9 mouse cellular contexts compared by ENCODE assay signal in genomic region chr15:91754546-91754945, GRCm38 (mm10).
DNase-seq lines count a peak whose midpoint lies in the region; ATAC-seq and TF ChIP-seq lines count a peak whose summit lies in the region.
"Had no signal": no experiment of that assay in that cellular context is flagged by ENCODE, and none has a peak within 500 bp of the region (broad histone marks: within the 10 kb centered on the region; RNA-seq: fewer than 3 reads in every experiment).

No protein-coding gene starts in this region.

- TF ChIP-seq CTCF in intestine, postnatal 0 days (IDR thresholded peaks at IDR 0.05; ENCODE audit: low read depth): peak; percentile 70
- peak; percentile 64 for TF ChIP-seq CTCF in Patski (IDR thresholded peaks at IDR 0.05)

- in situ Hi-C loops in Patski (cut with MboI; ENCODE audit: low pct_unique_long_range_greater_than_20kb): no loop called here

- CTCF ChIA-PET in Patski (lab: Charles Lee): interaction anchor here (2.2 kb wide), 1 partner anchor 145 kb away, joined by 7 read pairs; no protein-coding TSS in a partner anchor

- H3K27ac ChIP-seq in intestine, postnatal 0 days (ENCODE audit: low read depth, low read length): no peak overlapping the region
- no peak overlapping the region for H3K27ac ChIP-seq in intestine, embryonic 16.5 days (ENCODE audit: low read length)
- no peak overlapping the region for H3K27ac ChIP-seq in heart, embryonic 14.5 days (replicated peaks in 1 of 2; ENCODE audit: control insufficient read depth in 1 of 2, insufficient read depth in 1 of 2, low read depth in 2 of 2, low read length in 2 of 2)
- no peak overlapping the region for H3K27ac ChIP-seq in neural tube, embryonic 11.5 days (ENCODE audit: low read depth, low read length)

- POLR2A ChIA-PET in Patski (lab: Charles Lee): no interaction called here

- ATAC-seq in intestine, postnatal 0 days: no peak
- ATAC-seq in intestine, embryonic 16.5 days: no peak
- ATAC-seq in Patski: no peak
- no peak for ATAC-seq in heart, embryonic 14.5 days (ENCODE audit: insufficient number of reproducible peaks, insufficient read depth, low FRiP score, low read depth)
- no peak for ATAC-seq in neural tube, embryonic 11.5 days (ENCODE audit: insufficient read depth, low FRiP score, low TSS enrichment)
- ATAC-seq in erythroblast, adult 5-6 weeks (replicated peaks; ENCODE audit: low FRiP score, poor library complexity, severe bottlenecking): no peak

- no peak for DNase-seq in Patski (ENCODE audit: low read depth, low spot score)
- peak; percentile 81 to 86 for DNase-seq in cerebellum, postnatal 14 days
- peak; percentile 40 to 78 for DNase-seq in layer of hippocampus, postnatal 25 days (ENCODE audit: extremely low spot score in 1 of 2, low spot score in 1 of 2)
- DNase-seq in neural tube, embryonic 11.5 days (ENCODE audit: low spot score): peak; percentile 57

- H3K27me3 ChIP-seq in intestine, postnatal 0 days (replicated peaks; ENCODE audit: control insufficient read depth, insufficient read depth, low read length): no peaks in the 10 kb centered on the region
- H3K27me3 ChIP-seq in intestine, embryonic 16.5 days (replicated peaks; ENCODE audit: control insufficient read depth, insufficient read depth, low read length): no peaks in the 10 kb centered on the region
- no peaks in the 10 kb centered on the region for H3K27me3 ChIP-seq in Patski
- no peaks in the 10 kb centered on the region for H3K27me3 ChIP-seq in heart, embryonic 14.5 days (ENCODE audit: control insufficient read depth, insufficient read depth, low read length)
- no peaks in the 10 kb centered on the region for H3K27me3 ChIP-seq in neural tube, embryonic 11.5 days (ENCODE audit: control insufficient read depth, insufficient read depth, low read length)
- H3K27me3 ChIP-seq: megakaryocyte, embryonic 14.5 days had no signal

- H3K4me3 ChIP-seq in intestine, postnatal 0 days (ENCODE audit: low read depth, low read length): no peak overlapping the region
- H3K4me3 ChIP-seq in intestine, embryonic 16.5 days (ENCODE audit: low read length): no peak overlapping the region
- no peak overlapping the region for H3K4me3 ChIP-seq in heart, embryonic 14.5 days (ENCODE audit: control insufficient read depth in 1 of 2, insufficient read depth in 1 of 2, low read depth in 1 of 2, low read length in 2 of 2)
- H3K4me3 ChIP-seq in neural tube, embryonic 11.5 days (ENCODE audit: low read depth, low read length): no peak overlapping the region
- H3K4me3 ChIP-seq: megakaryocyte, embryonic 14.5 days had no signal

- no peak overlapping the region for H3K9ac ChIP-seq in intestine, postnatal 0 days (ENCODE audit: low read depth, low read length)
- no peak overlapping the region for H3K9ac ChIP-seq in intestine, embryonic 16.5 days (ENCODE audit: low read depth, low read length)
- H3K9ac ChIP-seq in heart, embryonic 14.5 days (ENCODE audit: low read length): no peak overlapping the region
- no peak overlapping the region for H3K9ac ChIP-seq in neural tube, embryonic 11.5 days (ENCODE audit: low read length)

- H3K4me1 ChIP-seq in intestine, postnatal 0 days (replicated peaks; ENCODE audit: control insufficient read depth, insufficient read depth, low read length): no peaks in the 10 kb centered on the region
- no peaks in the 10 kb centered on the region for H3K4me1 ChIP-seq in intestine, embryonic 16.5 days (ENCODE audit: control insufficient read depth, insufficient read depth, low read length)
- no peaks in the 10 kb centered on the region for H3K4me1 ChIP-seq in heart, embryonic 14.5 days (ENCODE audit: control insufficient read depth in 2 of 2, insufficient read depth in 2 of 2, low read length in 2 of 2)
- no peaks in the 10 kb centered on the region for H3K4me1 ChIP-seq in neural tube, embryonic 11.5 days (ENCODE audit: control insufficient read depth, insufficient read depth, low read length)
- H3K4me1 ChIP-seq: megakaryocyte, embryonic 14.5 days had no signal

- no peaks in the 10 kb centered on the region for H3K36me3 ChIP-seq in intestine, postnatal 0 days (ENCODE audit: control insufficient read depth, insufficient read depth)
- no peaks in the 10 kb centered on the region for H3K36me3 ChIP-seq in intestine, embryonic 16.5 days (ENCODE audit: control insufficient read depth, insufficient read depth, low read length)
- peaks cover 16% of the 10 kb centered on the region for H3K36me3 ChIP-seq in heart, embryonic 14.5 days (ENCODE audit: control insufficient read depth, insufficient read depth, low read length)
- no peaks in the 10 kb centered on the region for H3K36me3 ChIP-seq in neural tube, embryonic 11.5 days (ENCODE audit: control insufficient read depth, insufficient read depth, low read length)

- 0 out of 2 replicates have a peak overlapping the region, but pooled peaks have one; percentile 4 for H3K4me2 ChIP-seq in intestine, postnatal 0 days (replicated peaks; ENCODE audit: low read depth)
- H3K4me2 ChIP-seq in intestine, embryonic 16.5 days (ENCODE audit: low read depth, low read length): no peak overlapping the region
- peak overlapping the region; percentile 49 for H3K4me2 ChIP-seq in heart, embryonic 14.5 days (ENCODE audit: low read length)
- no peak overlapping the region for H3K4me2 ChIP-seq in neural tube, embryonic 11.5 days (ENCODE audit: low read depth)

- H3K9me3 ChIP-seq in intestine, postnatal 0 days (ENCODE audit: control insufficient read depth): no peaks in the 10 kb centered on the region
- H3K9me3 ChIP-seq in intestine, embryonic 16.5 days (ENCODE audit: control insufficient read depth, low read length): no peaks in the 10 kb centered on the region
- H3K9me3 ChIP-seq in heart, embryonic 14.5 days (ENCODE audit: control insufficient read depth, low read length): no peaks in the 10 kb centered on the region
- H3K9me3 ChIP-seq in neural tube, embryonic 11.5 days (ENCODE audit: control insufficient read depth, low read length): no peaks in the 10 kb centered on the region
- H3K9me3 ChIP-seq: megakaryocyte, embryonic 14.5 days had no signal

- WGBS in intestine, postnatal 0 days: 25% methylated on average over 3 of the region's 3 CpGs
- WGBS in intestine, embryonic 16.5 days: 21% methylated on average over 3 of the region's 3 CpGs
- WGBS in heart, embryonic 14.5 days: 15% methylated on average over 3 of the region's 3 CpGs
- 28% methylated on average over 3 of the region's 3 CpGs for WGBS in neural tube, embryonic 11.5 days

Comparison
In these comparisons a context has a peak if more than half of its experiments do, and no peak if none do; other contexts are left out.
1. H3K4me2 ChIP-seq: peak in intestine, postnatal 0 days (single experiment) and heart, embryonic 14.5 days (single experiment); none in intestine, embryonic 16.5 days (single experiment) and neural tube, embryonic 11.5 days (single experiment).